Mouse (Mus musculus) G1E (cell line): ENCODE data around the gene Cp. TPM values are rescaled to one million over a fixed set of nuclear protein-coding genes. Genes with fewer than 3 reads are reported as not detected.

Source experiments
- ATAC-seq: 2 replicates; pipeline ENCODE4 v1.8.0; 2016; ENCODE audit warnings: mild to moderate bottlenecking; ENCODE audit not compliant: insufficient number of reproducible peaks, poor library complexity, low FRiP score, severe bottlenecking; ENCODE audit errors: extremely low read depth
- DNase-seq: peaks from one replicate; pipeline ENCODE4 v3.0.0; 2012; ENCODE audit warnings: low spot score
- H3K27me3 ChIP-seq: 2 replicates; pipeline ENCODE4 v1.6.1; 2012; ENCODE audit warnings: mild to moderate bottlenecking, low read length, inconsistent platforms; ENCODE audit not compliant: insufficient read depth
- H3K36me3 ChIP-seq: replicated peaks from 2 replicates; pipeline ENCODE3; 2012; ENCODE audit warnings: mild to moderate bottlenecking, inconsistent platforms
- H3K4me1 ChIP-seq: 2 replicates; pipeline ENCODE4 v1.6.1; 2012; ENCODE audit warnings: low read depth, low read length, inconsistent platforms, mixed read lengths; ENCODE audit not compliant: insufficient read depth
- H3K4me3 ChIP-seq: 2 replicates; pipeline ENCODE4 v1.5.1; 2012; ENCODE audit warnings: low read depth, mild to moderate bottlenecking, inconsistent platforms, low read length, moderate library complexity, mixed read lengths
- H3K9me3 ChIP-seq: replicated peaks from 2 replicates; pipeline ENCODE4 v1.6.1; 2012; ENCODE audit warnings: inconsistent platforms
- CTCF ChIP-seq: IDR thresholded peaks from 2 replicates; pipeline ENCODE4 v1.5.1; 2012; ENCODE audit warnings: low read depth, low read length, inconsistent platforms, mixed read lengths
- GATA1 ChIP-seq: IDR thresholded peaks from 2 replicates; pipeline ENCODE4 v1.6.1; 2012; ENCODE audit warnings: borderline replicate concordance, low read length, inconsistent platforms, mixed read lengths
- GATA2 ChIP-seq: IDR thresholded peaks from 2 replicates; pipeline ENCODE4 v1.6.1; 2012; ENCODE audit warnings: low read depth, low read length, inconsistent platforms, borderline replicate concordance
- POLR2AphosphoS5 ChIP-seq: IDR thresholded peaks from 2 replicates; pipeline ENCODE4 v1.6.1; 2012; ENCODE audit warnings: low read depth, low read length, inconsistent platforms; ENCODE audit not compliant: insufficient replicate concordance
- TAL1 ChIP-seq: conservative IDR thresholded peaks from 2 replicates; pipeline ENCODE4 v1.6.1; 2012; ENCODE audit warnings: low read depth, low read length, inconsistent platforms, mixed read lengths
- polyA plus RNA-seq: library from polyadenylated mRNA; stranded (reverse); fragments of >175 nt; gene quantifications from 2 replicates; pipeline ENCODE4 v1.2.3, GENCODE M21; 2012
- total RNA-seq, 2 experiments: library from RNA; stranded (forward) in 1 of 2; stranded (reverse) in 1 of 2; fragments of 200-1000 nt in 1 of 2; fragments of >200 nt in 1 of 2; fragmentation: Nextera tagmentation in 1 of 2; gene quantifications; 2 replicates each; pipeline ENCODE4 v1.2.3; 2014 to 2017

Cp gene
- total and polyA plus RNA-seq, 3 experiments = 0.16 to 1.6 TPM; not detected in 1

DNA sequence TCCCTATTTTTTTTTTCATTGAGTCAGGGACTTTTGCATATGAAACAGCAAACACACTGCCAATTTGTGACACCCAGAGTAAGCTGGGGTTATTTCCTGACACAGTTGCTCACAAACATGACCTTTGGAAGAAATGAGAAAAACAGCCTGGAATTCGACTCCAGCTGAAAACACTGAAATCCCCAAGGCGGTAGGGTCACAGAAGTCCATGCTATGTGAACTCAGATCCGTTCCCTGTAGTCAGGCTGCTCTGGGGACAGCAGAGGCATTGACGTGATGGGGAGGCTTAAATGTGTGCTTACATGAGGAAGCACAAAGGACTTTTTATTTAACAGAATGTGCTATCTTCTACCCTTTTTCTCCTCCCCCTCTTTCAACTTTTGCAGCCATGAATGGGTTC, 21.6 kb downstream of the Cp start:
- no peak overlapping the region for H3K4me3 ChIP-seq
- ATAC-seq = no peak
- 0 out of 2 replicates have a peak, but pooled peaks cover 7% of the 10 kb centered on the region for H3K27me3 ChIP-seq
- H3K4me1 ChIP-seq = no peaks in the 10 kb centered on the region
- no peaks in the 10 kb centered on the region for H3K36me3 ChIP-seq
- TF ChIP-seq GATA1 (no peak), TAL1 (no peak), POLR2AphosphoS5 (no peak), CTCF (no peak), GATA2 (no peak)
- no peaks in the 10 kb centered on the region for H3K9me3 ChIP-seq
- DNase-seq = no peak

DNA sequence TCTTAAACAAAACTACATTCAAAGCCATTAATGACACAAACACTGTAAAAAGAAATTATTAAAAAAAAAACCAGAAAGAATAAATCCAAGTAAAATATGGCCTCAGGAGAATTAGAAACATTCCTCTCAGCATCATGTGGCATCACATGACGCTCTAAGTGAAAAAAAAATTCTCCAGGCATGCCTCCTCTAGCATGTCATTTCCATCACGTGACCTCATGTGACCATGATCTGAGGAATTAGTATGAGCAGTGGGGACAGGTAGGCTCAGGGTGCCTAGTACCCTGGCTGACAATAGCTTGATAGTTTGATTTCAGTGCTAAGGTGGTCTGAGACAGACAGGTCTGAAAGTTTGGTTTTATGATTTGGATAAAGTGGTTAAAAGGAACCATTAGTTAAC, 24.3 kb downstream of the Cp start:
- Histone ChIP-seq H3K4me1 (no peaks in the 10 kb centered on the region), H3K36me3 (no peaks in the 10 kb centered on the region), H3K27me3 (peaks cover 10% of the 10 kb centered on the region; the same call in 1 of the 2 replicates), H3K4me3 (no peak overlapping the region), H3K9me3 (no peaks in the 10 kb centered on the region)
- DNase-seq = no peak
- TF ChIP-seq TAL1 = no peak
- no peak for TF ChIP-seq CTCF
- no peak for TF ChIP-seq GATA1
- no peak for TF ChIP-seq POLR2AphosphoS5
- TF ChIP-seq GATA2 = no peak
- ATAC-seq = no peak

DNA sequence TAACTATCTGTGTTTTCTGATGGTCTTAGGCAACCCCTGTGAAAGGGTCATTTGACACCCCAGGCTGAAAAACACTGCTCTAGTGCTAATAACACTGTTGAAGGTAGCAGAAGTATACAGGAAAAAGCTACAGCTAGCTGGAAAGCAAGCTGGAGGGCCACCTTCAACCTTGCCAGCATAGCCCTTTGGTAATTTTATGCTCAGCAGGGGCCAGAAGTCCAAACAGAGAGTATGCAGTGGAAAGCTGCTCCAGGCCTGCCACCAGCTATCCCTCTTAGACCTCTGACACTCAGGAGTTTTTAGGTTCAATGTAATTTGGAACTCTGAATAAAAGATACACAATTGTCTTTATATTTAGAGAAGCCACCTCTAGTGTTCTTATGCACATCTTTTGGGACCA, 26.0 kb downstream of the Cp start:
- H3K4me3 ChIP-seq = no peak overlapping the region
- no peaks in the 10 kb centered on the region for H3K4me1 ChIP-seq
- TF ChIP-seq POLR2AphosphoS5 = no peak
- no peak for TF ChIP-seq TAL1
- no peak for TF ChIP-seq GATA1
- TF ChIP-seq CTCF = no peak
- TF ChIP-seq GATA2 = no peak
- DNase-seq (no peak), ATAC-seq (no peak)
- peaks cover 15% of the 10 kb centered on the region; the same call in 1 of the 2 replicates for H3K27me3 ChIP-seq
- H3K36me3 ChIP-seq = no peaks in the 10 kb centered on the region
- H3K9me3 ChIP-seq = no peaks in the 10 kb centered on the region

DNA sequence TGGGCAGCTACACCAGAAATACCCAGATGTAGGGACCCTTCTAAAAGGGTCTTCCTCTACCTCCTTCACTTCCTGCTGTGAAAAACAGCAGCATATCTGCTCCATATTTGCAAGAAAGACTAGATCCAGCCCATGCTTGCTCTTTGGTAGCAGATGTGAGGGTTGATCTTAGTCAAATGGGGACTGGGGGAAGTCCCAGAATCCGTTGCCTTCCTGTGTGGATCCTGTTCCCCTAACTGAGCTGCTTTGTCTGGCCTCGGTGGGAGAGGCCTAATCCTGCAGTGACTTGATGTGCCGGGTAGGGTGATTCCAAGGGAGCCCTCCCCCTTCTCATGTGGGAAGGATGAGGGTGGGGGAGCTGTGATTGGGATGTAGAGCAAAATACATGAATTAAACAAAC, 29.3 kb downstream of the Cp start:
- TF ChIP-seq CTCF (no peak), POLR2AphosphoS5 (no peak), GATA1 (no peak), GATA2 (no peak), TAL1 (no peak)
- H3K27me3 ChIP-seq = peaks cover 11% of the 10 kb centered on the region
- H3K4me1 ChIP-seq = no peaks in the 10 kb centered on the region
- H3K9me3 ChIP-seq = no peaks in the 10 kb centered on the region
- DNase-seq (no peak), ATAC-seq (no peak)
- H3K4me3 ChIP-seq = no peak overlapping the region
- H3K36me3 ChIP-seq = no peaks in the 10 kb centered on the region

DNA sequence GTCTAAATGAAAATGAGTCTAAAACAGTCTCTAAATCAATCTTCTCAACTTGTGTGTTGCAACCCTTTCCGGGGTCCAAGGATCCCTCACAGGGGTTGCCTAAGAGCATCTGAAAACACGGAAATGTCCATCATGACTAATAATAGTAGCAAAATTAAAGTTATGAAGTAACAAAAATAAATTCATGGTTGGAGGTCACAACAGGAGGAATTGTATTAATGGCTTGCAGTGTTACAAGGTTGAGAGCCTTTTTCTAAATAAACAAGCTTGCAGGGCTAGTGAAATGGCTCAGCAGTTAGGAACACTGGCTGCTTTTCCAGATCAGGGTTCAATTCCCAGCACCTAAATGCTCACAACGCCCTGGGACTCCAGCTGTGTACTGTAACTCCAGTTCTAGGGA, 33.2 kb downstream of the Cp start:
- Histone ChIP-seq H3K27me3 (peaks cover 11% of the 10 kb centered on the region; the same call in 1 of the 2 replicates), H3K36me3 (no peaks in the 10 kb centered on the region), H3K9me3 (no peaks in the 10 kb centered on the region), H3K4me1 (no peaks in the 10 kb centered on the region), H3K4me3 (no peak overlapping the region)
- ATAC-seq (no peak), DNase-seq (no peak)
- no peak for TF ChIP-seq TAL1
- TF ChIP-seq POLR2AphosphoS5 = no peak
- TF ChIP-seq CTCF = no peak
- no peak for TF ChIP-seq GATA1
- TF ChIP-seq GATA2 = no peak

DNA sequence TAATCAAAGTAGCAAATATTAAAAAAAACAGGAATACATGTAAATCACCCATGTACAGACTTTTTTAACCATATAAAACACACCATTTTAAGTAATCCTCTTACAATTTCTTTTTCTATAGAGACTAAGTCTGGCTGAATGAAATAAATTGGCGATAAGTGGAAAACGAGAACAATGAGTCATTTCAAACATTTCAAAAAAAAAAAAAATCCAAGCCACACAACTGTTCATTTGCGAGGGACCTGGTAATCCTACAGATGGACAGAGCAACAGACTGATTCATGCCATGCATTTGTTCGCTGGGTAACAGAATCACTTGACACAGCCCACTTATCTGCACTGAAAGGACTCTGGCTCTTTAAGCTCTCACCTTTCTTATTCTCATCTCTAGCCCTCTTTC, 35.5 kb downstream of the Cp start:
- Histone ChIP-seq H3K36me3 (peaks cover 8% of the 10 kb centered on the region), H3K4me1 (no peaks in the 10 kb centered on the region), H3K27me3 (peaks cover 4% of the 10 kb centered on the region; the same call in 1 of the 2 replicates), H3K9me3 (no peaks in the 10 kb centered on the region), H3K4me3 (no peak overlapping the region)
- no peak for ATAC-seq
- no peak for TF ChIP-seq CTCF
- TF ChIP-seq GATA1 = no peak
- no peak for TF ChIP-seq GATA2
- no peak for TF ChIP-seq POLR2AphosphoS5
- TF ChIP-seq TAL1 = no peak
- no peak for DNase-seq
